Mouse (Mus musculus) erythroblast, embryonic 14.5 days (primary cell): ENCODE data around the gene Bzw1. TPM values are rescaled to one million over a fixed set of nuclear protein-coding genes. Genes with fewer than 3 reads are reported as not detected.

Source experiments
- H3K27me3 ChIP-seq: 2 replicates; pipeline ENCODE4 v1.6.1; 2012; ENCODE audit warnings: inconsistent platforms; ENCODE audit not compliant: control insufficient read depth
- H3K36me3 ChIP-seq: 2 replicates; pipeline ENCODE4 v1.6.1; 2012; ENCODE audit warnings: mild to moderate bottlenecking, inconsistent platforms; ENCODE audit not compliant: control insufficient read depth
- H3K4me1 ChIP-seq: 2 replicates; pipeline ENCODE4 v1.6.1; 2012; ENCODE audit warnings: inconsistent platforms; ENCODE audit not compliant: control insufficient read depth
- H3K4me3 ChIP-seq: replicated peaks from 2 replicates; pipeline ENCODE3; 2012; ENCODE audit warnings: moderate library complexity, mild to moderate bottlenecking, inconsistent platforms
- H3K9me3 ChIP-seq: 2 replicates; pipeline ENCODE4 v1.6.1; 2012; ENCODE audit warnings: low read length, inconsistent platforms, mixed read lengths; ENCODE audit not compliant: control insufficient read depth
- GATA1 ChIP-seq: IDR thresholded peaks from 2 replicates; pipeline ENCODE4 v1.6.1; 2012; ENCODE audit warnings: low read length, inconsistent platforms, mixed read lengths
- TAL1 ChIP-seq: IDR thresholded peaks from 3 replicates; pipeline ENCODE4 v1.6.1; 2012; ENCODE audit warnings: low read length, inconsistent platforms, mixed read lengths
- polyA plus RNA-seq: library from polyadenylated mRNA; stranded (reverse); fragments of >175 nt; gene quantifications from 2 replicates; pipeline ENCODE4 v1.2.3, GENCODE M21; 2012

The Bzw1 gene
- polyA plus RNA-seq, 1 experiment, result 0.15 TPM

GRCm38 (mm10) chr1:58410776-58411175, 18.1 kb downstream of the Bzw1 start:
- Histone ChIP-seq H3K36me3 (peaks cover 96% of the 10 kb centered on the region), H3K4me3 (no peak overlapping the region), H3K9me3 (no peaks in the 10 kb centered on the region), H3K4me1 (no peaks in the 10 kb centered on the region), H3K27me3 (no peaks in the 10 kb centered on the region)
- no peak for TF ChIP-seq TAL1
- TF ChIP-seq GATA1, result no peak

DNA sequence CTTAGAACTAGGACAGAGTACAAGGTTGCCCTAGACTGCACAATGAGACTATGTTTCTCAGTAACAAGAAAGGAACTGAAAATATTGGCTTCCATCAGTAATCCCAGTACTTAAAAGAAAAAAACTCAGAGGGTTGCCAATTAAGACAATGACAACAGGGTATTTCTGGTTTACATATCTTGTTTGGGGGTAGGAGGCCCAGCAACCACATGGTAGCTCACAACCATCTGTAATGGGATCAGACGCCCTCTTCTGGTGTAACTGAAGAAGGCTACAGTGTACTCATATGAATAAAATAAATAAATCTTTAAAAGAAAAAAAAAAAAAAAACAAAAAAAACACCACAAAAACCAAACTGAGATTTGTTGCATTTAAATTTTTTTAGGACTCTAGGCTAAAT, 22.7 kb downstream of the Bzw1 start:
- Histone ChIP-seq H3K36me3 (peaks cover 99% of the 10 kb centered on the region), H3K4me1 (peaks cover 9% of the 10 kb centered on the region), H3K4me3 (no peak overlapping the region), H3K27me3 (no peaks in the 10 kb centered on the region), H3K9me3 (no peaks in the 10 kb centered on the region)
- TF ChIP-seq GATA1 (no peak), TAL1 (no peak)

- peaks cover 99% of the 10 kb centered on the region for H3K36me3 ChIP-seq
- H3K9me3 ChIP-seq, result no peaks in the 10 kb centered on the region
- H3K4me1 ChIP-seq, result peaks cover 14% of the 10 kb centered on the region
- TF ChIP-seq TAL1, result no peak
- TF ChIP-seq GATA1, result no peak
- H3K27me3 ChIP-seq, result no peaks in the 10 kb centered on the region
- no peak overlapping the region for H3K4me3 ChIP-seq
Measured at GRCm38 (mm10) chr1:58416048-58416447, 23.4 kb downstream of the Bzw1 start.

DNA sequence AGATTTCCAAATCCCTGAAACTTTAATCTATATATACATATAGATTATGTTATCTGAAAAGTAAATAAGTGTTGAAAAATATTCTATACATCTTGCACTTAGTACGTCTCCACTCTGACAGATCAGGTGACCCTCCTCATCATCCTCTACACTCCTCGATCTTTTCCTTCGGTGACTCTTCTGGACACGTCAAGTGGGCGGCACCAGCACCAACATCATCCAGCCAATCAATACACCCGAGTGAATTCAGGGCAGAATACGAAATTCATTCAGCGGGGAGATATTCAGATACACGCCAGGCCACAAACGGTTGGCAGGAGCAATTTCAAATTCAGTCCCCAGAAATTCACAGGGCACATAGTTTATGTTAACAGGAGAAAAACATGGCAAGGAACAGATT, 27.3 kb downstream of the Bzw1 start:
- no peaks in the 10 kb centered on the region for H3K27me3 ChIP-seq
- peaks cover 78% of the 10 kb centered on the region for H3K36me3 ChIP-seq
- peaks cover 39% of the 10 kb centered on the region for H3K4me1 ChIP-seq
- no peak for TF ChIP-seq GATA1
- no peak for TF ChIP-seq TAL1
- no peak overlapping the region for H3K4me3 ChIP-seq
- no peaks in the 10 kb centered on the region for H3K9me3 ChIP-seq

- Histone ChIP-seq H3K4me1 (peaks cover 41% of the 10 kb centered on the region), H3K9me3 (no peaks in the 10 kb centered on the region), H3K27me3 (no peaks in the 10 kb centered on the region), H3K4me3 (peak overlapping the region; percentile 90), H3K36me3 (peaks cover 69% of the 10 kb centered on the region)
- TF ChIP-seq TAL1 (no peak), GATA1 (no peak)
Measured at GRCm38 (mm10) chr1:58420961-58421360, 28.3 kb downstream of the Bzw1 start.

- no peaks in the 10 kb centered on the region for H3K27me3 ChIP-seq
- no peaks in the 10 kb centered on the region for H3K9me3 ChIP-seq
- TF ChIP-seq TAL1 (no peak), GATA1 (no peak)
- H3K36me3 ChIP-seq, result peaks cover 50% of the 10 kb centered on the region
- peaks cover 40% of the 10 kb centered on the region for H3K4me1 ChIP-seq
- H3K4me3 ChIP-seq, result peak overlapping the region; percentile 90
Measured at GRCm38 (mm10) chr1:58422879-58423278, 30.2 kb downstream of the Bzw1 start.

GRCm38 (mm10) chr1:58423371-58424248, 30.9 kb downstream of the Bzw1 start, which contains the start of gene Clk1:
Clk1 (minus strand) TSS chr1:58424066.
- Histone ChIP-seq H3K4me3 (peak within 1 kb of the TSS; percentile 90), H3K27me3 (no peaks in the 10 kb centered on the region), H3K36me3 (peaks cover 43% of the 10 kb centered on the region), H3K4me1 (peaks cover 37% of the 10 kb centered on the region), H3K9me3 (no peaks in the 10 kb centered on the region)
- TF ChIP-seq GATA1, result no peak
- no peak for TF ChIP-seq TAL1

DNA sequence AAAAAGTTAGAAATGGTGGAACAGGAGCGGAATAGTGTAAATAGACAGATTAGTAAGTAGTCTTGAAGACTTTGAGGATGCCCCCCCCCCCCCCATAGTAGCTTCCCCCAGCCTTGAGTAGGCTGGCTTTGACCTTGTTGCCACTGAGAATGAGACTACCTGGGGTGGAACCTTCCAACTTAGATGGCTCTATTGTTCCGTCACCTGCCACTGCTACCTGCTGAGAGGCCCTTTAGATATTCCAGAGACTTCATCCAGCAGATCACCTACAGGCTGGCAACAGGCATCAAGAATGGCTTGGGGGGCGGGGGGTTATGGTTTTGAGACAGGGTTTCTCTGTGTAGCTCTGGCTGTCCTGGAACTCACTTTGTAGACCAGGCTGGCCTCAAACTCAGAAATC, 31.9 kb downstream of the Bzw1 start:
- H3K9me3 ChIP-seq, result no peaks in the 10 kb centered on the region
- H3K4me1 ChIP-seq, result peaks cover 35% of the 10 kb centered on the region
- H3K27me3 ChIP-seq, result no peaks in the 10 kb centered on the region
- peaks cover 34% of the 10 kb centered on the region for H3K36me3 ChIP-seq
- TF ChIP-seq TAL1 (no peak), GATA1 (no peak)
- H3K4me3 ChIP-seq, result peak overlapping the region; percentile 90

DNA sequence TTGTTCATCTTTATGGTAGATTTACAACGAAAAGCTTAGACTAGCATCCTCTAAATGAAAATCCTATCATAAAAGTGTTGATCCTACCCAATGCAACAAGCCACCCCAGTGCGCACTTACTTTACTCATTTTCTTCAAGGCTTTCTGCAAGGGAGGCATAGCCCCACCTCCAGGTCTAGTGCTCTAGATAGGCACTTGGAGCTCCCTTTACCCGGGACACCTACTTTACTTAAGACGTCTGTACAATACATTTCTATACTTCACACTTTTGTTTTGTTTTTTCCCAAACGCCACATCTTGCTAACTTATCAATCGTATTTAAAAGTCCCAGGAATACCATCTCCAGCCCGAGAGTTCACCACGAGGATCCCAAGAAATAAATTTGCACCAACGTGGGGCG, 52.0 kb downstream of the Bzw1 start:
- no peaks in the 10 kb centered on the region for H3K9me3 ChIP-seq
- peak overlapping the region; percentile 84 for H3K4me3 ChIP-seq
- peaks cover 37% of the 10 kb centered on the region for H3K36me3 ChIP-seq
- TF ChIP-seq TAL1 (no peak), GATA1 (no peak)
- peaks cover 45% of the 10 kb centered on the region for H3K4me1 ChIP-seq
- no peaks in the 10 kb centered on the region for H3K27me3 ChIP-seq
